Mouse (Mus musculus) urinary bladder, adult 18-20 months (tissue): Measurements from ENCODE around the gene Fbxo39.

Experiments
- DNase-seq, 2 experiments: peaks; one replicate each; pipeline ENCODE4 v3.0.0; 2022; ENCODE audit warnings: low spot score in 2 of 2, mixed read lengths in 2 of 2

Gene Fbxo39

DNA sequence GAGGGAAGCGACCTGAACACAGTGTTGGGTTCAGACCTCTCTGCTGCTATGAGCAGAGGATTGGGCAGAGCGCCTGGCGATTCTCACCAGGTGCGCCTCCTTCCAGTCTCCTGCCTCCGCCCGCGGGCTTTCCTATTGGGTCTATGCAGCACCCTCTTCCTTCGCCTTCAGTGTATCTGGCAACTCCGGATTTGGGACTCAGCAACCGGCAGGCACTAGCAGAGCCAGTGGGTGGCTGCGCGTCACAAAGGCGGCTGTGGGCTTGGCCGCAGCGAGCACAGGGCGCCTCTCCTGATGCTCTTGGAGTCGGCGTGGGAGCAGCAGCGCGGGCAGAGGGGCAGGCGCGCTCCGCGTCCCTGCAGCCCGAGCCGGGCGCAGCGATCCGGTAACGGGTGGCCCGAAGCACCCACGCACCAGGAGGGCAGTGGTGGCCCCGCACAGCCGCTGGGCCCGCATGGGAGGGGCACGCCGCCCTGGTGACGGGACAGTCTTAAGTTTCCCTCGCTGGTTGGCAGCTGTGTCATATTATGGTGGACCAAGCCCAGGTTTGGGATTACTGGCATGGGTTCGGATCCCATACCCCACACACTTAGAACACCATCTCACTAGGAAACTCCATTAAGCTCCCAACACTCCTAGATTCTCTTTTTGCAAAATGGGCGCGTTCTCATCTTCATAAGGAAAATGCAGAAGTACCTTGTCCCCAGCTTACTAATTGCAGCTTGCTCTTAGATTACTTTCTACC is at the start of gene Fbxo39:
Gene Fbxo39 (plus strand): TSS at position 294 of the 745 bp plus-strand sequence.
- no peak for DNase-seq

- no peak for DNase-seq
Measured at GRCm38 (mm10) chr11:72265483-72265882, 48.8 kb upstream of the Fbxo39 start.

- DNase-seq = peak in 1 of 2 experiments; percentile 12
Measured at GRCm38 (mm10) chr11:72266207-72266959, 47.9 kb upstream of the Fbxo39 start.

DNA sequence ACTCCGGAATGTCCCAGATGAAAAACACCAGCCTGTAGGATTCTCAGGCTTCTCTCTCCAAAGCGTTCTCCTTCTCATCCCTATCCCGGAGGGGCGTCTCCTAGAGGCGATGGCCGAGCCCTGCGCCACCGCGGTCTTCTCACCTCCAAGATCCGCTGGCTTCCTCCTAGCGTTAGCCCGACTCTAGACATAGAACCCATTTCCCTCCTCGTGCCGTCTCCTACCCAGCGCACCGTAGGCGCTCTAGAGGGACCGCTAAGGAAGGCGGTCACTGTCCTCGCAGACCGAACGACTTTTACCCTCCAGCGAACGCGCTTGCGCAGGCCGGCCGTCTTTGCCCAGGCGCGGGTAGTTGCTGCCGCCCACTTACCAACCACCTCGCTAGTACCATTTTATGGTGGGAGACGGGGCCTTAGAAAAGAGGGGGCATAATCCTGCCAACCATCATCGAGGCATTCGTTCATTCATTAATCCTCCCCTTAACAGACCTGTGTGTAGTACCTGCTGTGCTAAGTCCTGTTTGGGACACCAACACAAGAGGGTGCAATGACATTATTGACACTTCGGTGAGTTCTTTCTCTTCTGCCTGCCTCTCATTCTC is 47.2 kb upstream of the Fbxo39 start, which contains the start of gene Slc13a5:
Gene Slc13a5 (minus strand): TSS at position 263 of the 601 bp plus-strand sequence.
- DNase-seq = peak in 1 of 2 experiments; percentile 8

GRCm38 (mm10) chr11:72271761-72272160 is 42.5 kb upstream of the Fbxo39 start:
- no peak for DNase-seq

DNA sequence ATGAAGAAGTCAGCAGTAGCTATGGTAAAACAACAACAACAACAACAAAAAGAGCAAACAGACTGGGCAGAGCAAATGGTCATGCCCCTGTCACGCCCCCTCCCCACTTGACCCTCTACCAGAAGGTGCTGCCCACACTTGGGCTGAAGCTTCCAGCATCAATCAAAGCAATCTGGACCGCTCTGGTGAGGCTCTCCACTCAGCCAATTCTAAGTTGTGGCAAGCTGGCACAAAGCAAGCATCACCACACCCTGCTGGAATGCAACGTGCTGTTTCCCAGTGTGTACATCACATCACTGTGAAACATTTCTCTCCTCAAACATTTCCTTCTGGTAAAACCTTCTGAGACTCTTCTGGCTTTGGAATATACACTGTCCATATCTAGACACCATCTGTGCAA is 40.9 kb upstream of the Fbxo39 start:
- no peak for DNase-seq

- no peak for DNase-seq
Measured at GRCm38 (mm10) chr11:72281143-72281851, 32.9 kb upstream of the Fbxo39 start.

DNA sequence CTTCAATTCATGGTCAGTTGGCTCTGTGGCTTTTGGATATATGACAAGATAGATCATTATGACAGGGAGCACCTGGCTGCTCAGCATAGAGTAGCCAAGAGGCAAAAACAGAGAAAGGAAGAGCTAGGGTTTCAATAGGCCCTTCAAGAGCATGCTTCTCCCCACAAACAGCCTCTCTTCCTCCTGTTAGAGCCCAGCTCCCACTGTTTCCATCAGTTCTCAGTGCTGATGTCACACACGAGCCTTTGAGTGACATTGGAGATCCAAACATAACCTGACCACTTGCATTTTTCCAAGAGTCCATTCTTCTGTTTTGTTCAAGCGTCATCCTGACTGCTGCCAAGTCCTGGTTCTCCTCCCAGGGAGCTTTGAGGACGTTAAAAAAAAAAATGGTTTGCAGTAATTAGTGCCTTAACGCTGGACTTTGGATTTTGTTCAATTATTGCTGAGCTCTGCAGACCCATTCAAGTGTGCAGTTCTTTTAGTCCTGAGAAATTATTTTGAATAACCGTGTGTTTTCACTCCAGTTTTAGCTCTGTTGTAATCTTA is 32.3 kb upstream of the Fbxo39 start:
- no peak for DNase-seq

- no peak for DNase-seq
Measured at GRCm38 (mm10) chr11:72283486-72284224, 30.6 kb upstream of the Fbxo39 start.

DNA sequence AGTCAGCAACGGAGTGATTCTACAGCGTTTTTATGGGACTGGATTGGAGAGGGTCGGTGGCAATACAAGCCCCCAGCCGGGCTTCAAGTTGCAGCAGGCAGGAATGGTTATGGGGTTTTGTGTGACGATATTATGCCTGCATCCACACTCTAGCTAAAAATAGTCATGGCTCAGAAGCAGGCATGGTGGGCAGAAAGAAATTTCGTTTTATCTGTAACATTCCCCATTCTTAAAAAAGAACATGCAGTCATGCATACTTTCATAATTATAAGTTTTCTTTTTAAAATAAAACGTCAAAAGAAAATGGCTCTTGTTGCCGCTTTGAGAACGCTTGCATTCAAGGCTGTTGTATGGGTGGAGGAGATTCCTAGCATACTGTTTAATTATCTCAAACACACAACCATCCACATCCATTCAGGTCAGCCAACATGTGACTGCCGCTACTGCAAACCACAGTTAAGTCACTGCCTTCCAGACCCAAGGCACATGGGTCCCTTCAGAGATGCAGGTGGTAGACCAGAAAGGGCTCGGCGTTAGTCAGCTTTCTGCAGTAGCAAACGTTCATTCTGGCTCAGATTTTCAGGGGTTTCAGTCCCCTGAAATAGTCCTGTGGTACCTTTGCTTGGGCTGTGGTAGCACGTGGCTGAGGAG is 29.6 kb upstream of the Fbxo39 start:
- DNase-seq = no peak

GRCm38 (mm10) chr11:72285971-72286480 is 28.2 kb upstream of the Fbxo39 start:
- no peak for DNase-seq

DNA sequence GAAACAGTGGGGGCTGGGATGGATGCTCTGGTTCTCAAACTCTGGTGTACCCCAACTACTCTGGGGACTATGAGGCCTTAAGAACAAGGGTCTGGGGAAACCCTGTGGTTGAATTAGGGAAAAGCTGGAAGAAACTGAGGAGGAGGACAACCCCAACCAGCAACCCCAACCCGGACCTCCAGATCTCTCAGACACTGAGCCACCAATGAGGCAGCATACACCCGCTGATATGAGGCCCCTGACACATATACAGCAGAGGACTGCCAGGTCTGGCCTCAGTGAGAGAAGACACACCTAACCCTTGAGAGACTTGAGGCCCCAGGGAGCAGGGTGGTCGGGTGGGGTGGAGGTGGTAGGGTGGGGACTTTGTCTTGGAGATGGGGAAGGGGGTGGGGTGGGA is 27.6 kb upstream of the Fbxo39 start:
- no peak for DNase-seq

DNA sequence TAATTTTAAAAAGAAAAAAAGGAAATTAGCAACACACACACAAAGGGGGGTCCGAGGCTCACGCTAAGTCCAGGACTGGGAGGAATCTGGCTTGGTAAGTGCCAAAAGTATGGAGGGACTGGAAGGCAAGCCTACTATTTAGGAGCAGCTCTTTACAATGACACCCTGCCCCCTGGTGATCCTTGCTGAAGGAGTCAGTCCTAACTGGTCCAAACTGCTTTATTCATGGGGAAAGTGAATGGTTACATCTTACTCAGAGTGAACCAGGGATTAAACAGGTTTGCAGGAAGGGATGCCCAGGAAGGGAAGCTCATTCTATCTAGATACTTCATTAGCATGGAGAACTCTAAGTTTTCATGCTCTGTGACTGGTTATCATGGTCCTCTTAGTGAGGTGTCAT is 27.1 kb upstream of the Fbxo39 start:
- no peak for DNase-seq

DNA sequence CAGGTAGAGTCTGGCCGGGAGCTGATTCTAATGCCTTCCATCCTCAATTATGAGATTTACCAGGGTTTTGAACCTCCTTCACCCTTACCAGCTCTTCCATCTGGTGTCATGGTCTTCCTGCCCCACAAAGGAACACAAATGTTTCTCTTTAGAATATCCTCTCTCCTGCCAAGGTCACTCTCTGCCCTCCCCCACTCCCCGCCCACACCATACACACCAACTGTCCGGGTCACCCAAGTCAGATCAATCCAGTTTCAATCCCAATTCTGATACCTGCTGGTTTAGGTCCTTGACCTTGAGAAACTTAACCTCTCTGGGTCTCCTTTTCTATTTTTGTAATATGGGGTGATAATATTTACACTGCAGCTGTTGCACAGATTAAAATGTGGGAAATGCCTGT is 26.7 kb upstream of the Fbxo39 start:
- DNase-seq = no peak

DNA sequence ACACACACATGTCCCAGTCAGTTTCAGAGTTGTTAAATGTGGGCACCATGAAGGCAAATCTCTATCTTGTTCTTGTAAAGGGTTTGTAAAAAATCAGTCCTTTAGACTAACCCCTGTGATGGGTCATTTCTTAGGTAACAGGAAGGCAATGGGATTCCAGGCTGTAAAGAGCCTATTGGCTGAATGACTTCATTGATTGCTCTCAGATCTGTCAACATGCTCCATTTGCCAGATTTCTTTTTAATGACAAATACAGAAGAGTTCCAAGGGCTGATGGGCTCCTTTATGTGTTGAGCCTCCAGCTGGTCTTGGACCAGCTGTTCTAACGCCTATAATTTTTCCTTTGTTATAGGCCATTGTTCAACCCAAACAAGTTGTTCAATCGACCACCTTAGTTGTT is 21.1 kb upstream of the Fbxo39 start:
- no peak for DNase-seq

DNA sequence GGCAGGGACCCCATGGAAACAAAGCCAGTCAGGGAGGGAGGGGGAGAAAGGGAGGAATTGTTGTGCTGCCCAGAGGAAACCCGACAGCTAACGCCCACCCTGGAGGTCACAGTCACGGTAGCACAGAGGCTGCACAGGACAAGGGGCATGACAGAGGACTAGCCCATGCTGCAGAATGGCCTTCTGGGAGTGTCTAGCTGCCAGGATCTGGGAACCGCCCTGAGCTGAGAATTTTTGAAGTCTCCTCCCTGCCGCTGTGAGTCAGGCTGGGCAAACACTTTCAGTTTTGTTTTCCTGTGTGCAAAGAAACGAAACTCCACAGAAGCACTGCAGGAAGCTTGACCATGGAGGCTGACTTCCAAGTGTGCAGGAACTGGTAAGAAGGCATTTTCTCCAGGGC is 12.9 kb upstream of the Fbxo39 start, which contains the start of gene Xaf1:
Gene Xaf1 (plus strand): TSS at position 296 of the 400 bp plus-strand sequence.
- peak; percentile 43 to 74 for DNase-seq

DNA sequence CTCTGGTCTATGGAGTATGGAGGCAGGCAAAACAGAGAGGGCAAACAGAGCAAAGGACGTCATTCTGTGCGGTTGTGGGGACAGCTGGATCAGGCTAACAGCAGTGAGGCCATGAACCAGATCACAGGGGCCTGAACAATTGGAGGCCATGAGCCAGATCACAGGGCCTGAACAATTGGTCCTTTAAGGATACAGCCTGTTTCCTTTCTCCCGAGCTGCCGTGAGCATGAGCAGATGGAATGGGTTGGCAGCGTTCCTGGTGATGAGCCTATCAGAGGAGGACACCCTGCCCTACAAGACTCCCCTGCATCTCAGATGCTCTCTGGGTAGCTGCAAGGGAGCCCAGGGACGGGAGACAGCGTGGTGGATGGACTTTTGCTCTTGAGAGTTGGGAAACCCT is 12.0 kb upstream of the Fbxo39 start:
- no peak for DNase-seq

DNA sequence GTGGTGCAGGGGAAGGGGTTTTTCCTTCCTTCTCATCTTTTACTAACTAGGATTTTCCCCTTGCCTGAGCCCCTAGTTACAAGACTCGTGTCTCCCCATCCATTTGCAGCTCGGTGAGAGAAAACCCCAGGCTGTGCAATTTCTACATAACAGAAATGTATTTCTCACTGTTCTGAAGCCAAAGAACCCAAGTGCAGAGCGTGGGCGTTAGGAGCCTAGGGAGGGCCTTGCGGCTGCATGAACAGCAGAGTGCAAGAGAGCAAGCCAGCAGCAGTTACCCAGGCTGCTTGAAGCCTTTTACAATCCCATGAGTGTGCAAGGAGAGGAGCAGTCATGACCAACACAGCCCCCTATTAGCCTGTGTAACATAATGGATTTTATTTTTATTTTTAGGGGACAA is 6.8 kb upstream of the Fbxo39 start:
- DNase-seq = no peak

GRCm38 (mm10) chr11:72308982-72309381 is 5.3 kb upstream of the Fbxo39 start:
- DNase-seq = no peak

DNA sequence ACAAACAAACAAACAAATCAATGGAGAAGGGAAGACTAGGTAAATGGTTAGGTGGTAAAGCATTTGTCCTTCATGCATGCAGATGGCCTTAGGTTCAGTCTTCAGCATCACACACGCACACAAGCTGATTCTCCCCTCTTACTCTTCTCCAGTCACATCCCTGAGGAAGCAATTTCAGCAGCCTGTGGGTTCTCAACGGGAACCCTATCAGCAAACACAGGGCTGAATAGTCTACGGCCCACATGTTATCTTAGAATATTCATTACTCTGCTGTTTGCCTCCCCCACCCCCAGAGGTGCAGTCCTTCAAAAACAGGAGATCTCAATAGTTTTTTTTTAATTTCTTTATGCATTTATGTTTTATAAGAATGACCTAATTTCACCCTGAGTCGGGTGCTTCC is 3.8 kb upstream of the Fbxo39 start:
- DNase-seq = no peak
